In genomic region chr3:28523004-28523482, GRCm38 (mm10) we compare ENCODE assay signal across 10 mouse cellular contexts.
DNase-seq lines count a peak whose midpoint lies in the region; ATAC-seq and TF ChIP-seq lines count a peak whose summit lies in the region.
"Had no signal": no experiment of that assay in that cellular context is flagged by ENCODE, and none has a peak within 500 bp of the region (broad histone marks: within the 10 kb centered on the region; RNA-seq: fewer than 3 reads in every experiment).

No protein-coding gene starts in this region.

- no peak overlapping the region for H3K4me2 ChIP-seq in forebrain, embryonic 15.5 days (replicated peaks)
- H3K4me2 ChIP-seq in forebrain, embryonic 11.5 days (ENCODE audit: low read depth, low read length, severe bottlenecking) = no peak overlapping the region

- WGBS in forebrain, embryonic 15.5 days = 46% methylated on average over 6 of the region's 6 CpGs
- WGBS in forebrain, embryonic 11.5 days = 63% methylated on average over 6 of the region's 6 CpGs
- WGBS in heart, adult 2 months = 26% methylated on average over 6 of the region's 6 CpGs

- intact Hi-C loops in heart, adult 2 months (cut with DNase I) = no loop called here

- H3K27me3 ChIP-seq in forebrain, embryonic 15.5 days = no peaks in the 10 kb centered on the region
- H3K27me3 ChIP-seq in forebrain, embryonic 11.5 days (ENCODE audit: control insufficient read depth, insufficient read depth, low read length) = no peaks in the 10 kb centered on the region
- no peaks in the 10 kb centered on the region for H3K27me3 ChIP-seq in heart, adult 2 months (ENCODE audit: control insufficient read depth, insufficient read depth, low read length)
- H3K27me3 ChIP-seq: CH12.LX had no signal

- peak; percentile 26 for ATAC-seq in forebrain, embryonic 15.5 days (replicated peaks)
- ATAC-seq in forebrain, embryonic 11.5 days (replicated peaks; ENCODE audit: low FRiP score) = no peak

- TF ChIP-seq POLR2A in heart, adult 2 months (IDR thresholded peaks at IDR 0.05; ENCODE audit: insufficient read depth, low read depth, low read length) = no peak

- TF ChIP-seq CTCF in heart, adult 2 months (IDR thresholded peaks at IDR 0.05) = no peak

- no peak overlapping the region for H3K4me3 ChIP-seq in forebrain, embryonic 15.5 days
- H3K4me3 ChIP-seq in forebrain, embryonic 11.5 days (ENCODE audit: low read depth, low read length) = no peak overlapping the region
- no peak overlapping the region for H3K4me3 ChIP-seq in heart, adult 2 months

- H3K79me2 ChIP-seq in heart, adult 2 months (replicated peaks; ENCODE audit: control insufficient read depth, insufficient read depth, low read length) = no peaks in the 10 kb centered on the region

- H3K27ac ChIP-seq in forebrain, embryonic 15.5 days (replicated peaks) = peak overlapping the region; percentile 29; the same call in 1 of the 2 replicates
- H3K27ac ChIP-seq in forebrain, embryonic 11.5 days (ENCODE audit: low read depth, low read length) = no peak overlapping the region
- H3K27ac ChIP-seq in heart, adult 2 months = peak overlapping the region; percentile 41; the same call in 1 of the 2 replicates

- TF ChIP-seq EP300 in heart, adult 2 months (IDR thresholded peaks at IDR 0.05; ENCODE audit: insufficient read depth, low read depth, low read length) = no peak

- no peaks in the 10 kb centered on the region for H3K36me3 ChIP-seq in forebrain, embryonic 15.5 days
- H3K36me3 ChIP-seq in forebrain, embryonic 11.5 days (ENCODE audit: control insufficient read depth, insufficient read depth, low read length) = no peaks in the 10 kb centered on the region
- peaks cover 5% of the 10 kb centered on the region; the same call in 1 of the 2 replicates for H3K36me3 ChIP-seq in heart, adult 2 months (ENCODE audit: control insufficient read depth, insufficient read depth, low read length)

- H3K4me1 ChIP-seq in forebrain, embryonic 15.5 days = peaks cover 22% of the 10 kb centered on the region
- H3K4me1 ChIP-seq in forebrain, embryonic 11.5 days (replicated peaks; ENCODE audit: control insufficient read depth, insufficient read depth, low read length) = no peaks in the 10 kb centered on the region
- no peaks in the 10 kb centered on the region; the same call in 1 of the 2 replicates for H3K4me1 ChIP-seq in heart, adult 2 months (ENCODE audit: control insufficient read depth, insufficient read depth, low read length)

- no peaks in the 10 kb centered on the region for H3K9me3 ChIP-seq in forebrain, embryonic 15.5 days
- no peaks in the 10 kb centered on the region for H3K9me3 ChIP-seq in forebrain, embryonic 11.5 days (ENCODE audit: control insufficient read depth, low read length)

- no peak overlapping the region for H3K9ac ChIP-seq in forebrain, embryonic 15.5 days (replicated peaks)
- H3K9ac ChIP-seq in forebrain, embryonic 11.5 days (ENCODE audit: low read length) = no peak overlapping the region
- H3K9ac ChIP-seq in heart, adult 2 months (ENCODE audit: low read depth, low read length) = no peak overlapping the region

- no peak for DNase-seq in forebrain, embryonic 11.5 days (ENCODE audit: low spot score)
- DNase-seq in 3T3-L1 (ENCODE audit: low read depth, low spot score) = peak; percentile 92
- peak in 1 of 2 experiments; percentile 23 for DNase-seq in heart, adult 2 months
- peak; percentile 29 for DNase-seq in mesoderm, embryonic 11.5 days (ENCODE audit: low read depth, low spot score)
- DNase-seq in thymus, postnatal 10 days (ENCODE audit: low spot score in 2 of 2) = no peak
- DNase-seq in right cerebral cortex, postnatal 14 days = no peak
- no peak for DNase-seq in retina, embryonic 14.5 days (ENCODE audit: low spot score)
- DNase-seq: cerebellum, adult 9-11 months had no signal

Comparison
In these comparisons a context has a peak if more than half of its experiments do, and no peak if none do; other contexts are left out.
1. DNase-seq: peak in 3T3-L1 (single experiment) and mesoderm, embryonic 11.5 days (single experiment); none in forebrain, embryonic 11.5 days (single experiment), thymus, postnatal 10 days (0 of 2), right cerebral cortex, postnatal 14 days (single experiment) and retina, embryonic 14.5 days (single experiment).